Mouse (Mus musculus) stomach, embryonic 14.5 days (tissue): Measurements from ENCODE around the gene Arrdc5. TPM values are rescaled to one million over a fixed set of nuclear protein-coding genes. Genes with fewer than 3 reads are reported as not detected.
"Not testable (repeated sequence)": the region's sequence is repeated elsewhere in the genome, so short reads cannot be mapped to it uniquely, and the experiment has no call there.

ENCODE experiments used
- ATAC-seq: fragments of 200-750 bp; cut with Nextera tagmentation; 2 replicates; pipeline ENCODE4 v1.8.0; 2017; ENCODE audit warnings: low read depth, moderate TSS enrichment; ENCODE audit not compliant: insufficient number of reproducible peaks, insufficient read depth, low FRiP score
- H3K27ac ChIP-seq: fragments of 300-500 bp; sonication (generic); 2 replicates; pipeline ENCODE4 v1.5.1; 2014; ENCODE audit warnings: mild to moderate bottlenecking, low read length, moderate library complexity, mixed read lengths
- H3K27me3 ChIP-seq: fragments of 300-500 bp; sonication (generic); 2 replicates; pipeline ENCODE4 v1.6.1; 2014; ENCODE audit warnings: low read length, control low read depth, mixed read lengths; ENCODE audit not compliant: control insufficient read depth, insufficient read depth
- H3K36me3 ChIP-seq: fragments of 300-500 bp; sonication (generic); 2 replicates; pipeline ENCODE4 v1.6.1; 2014; ENCODE audit warnings: mild to moderate bottlenecking, control low read depth, low read length, moderate library complexity, mixed read lengths; ENCODE audit not compliant: control insufficient read depth, insufficient read depth
- H3K4me1 ChIP-seq: fragments of 300-500 bp; sonication (generic); 2 replicates; pipeline ENCODE4 v1.6.1; 2014; ENCODE audit warnings: low read length, control low read depth, mixed read lengths; ENCODE audit not compliant: control insufficient read depth, insufficient read depth
- H3K4me2 ChIP-seq: fragments of 300-500 bp; sonication (generic); replicated peaks from 2 replicates; pipeline ENCODE4 v1.6.1; 2014; ENCODE audit warnings: low read depth, low read length, control low read depth
- H3K4me3 ChIP-seq: fragments of 300-500 bp; sonication (generic); 2 replicates; pipeline ENCODE4 v1.5.1; 2014; ENCODE audit warnings: low read depth, low read length, control low read depth
- H3K9ac ChIP-seq: fragments of 300-500 bp; sonication (generic); replicated peaks from 2 replicates; pipeline ENCODE4 v1.6.1; 2014; ENCODE audit warnings: low read depth, mild to moderate bottlenecking, control low read depth, low read length, moderate library complexity, mixed read lengths
- H3K9me3 ChIP-seq: fragments of 300-500 bp; sonication (generic); 2 replicates; pipeline ENCODE4 v1.6.1; 2016; ENCODE audit warnings: low read depth, low read length, control low read depth; ENCODE audit not compliant: control insufficient read depth
- WGBS: fragments of 180-500 bp; shearing (Covaris S2); extraction: QIAGEN DNeasy Blood & Tissue Kit; methylation state at CpG from one replicate; pipeline ENCODE4 v1.1.7; 2014; 5-methylcytosine and 5-hydroxymethylcytosine counted together
- polyA plus RNA-seq: library from polyadenylated mRNA; unstranded; fragments of >200 nt; fragmentation: Nextera tagmentation; extraction: Ambion mirVana; gene quantifications from 2 replicates; pipeline ENCODE4 v1.2.1, GENCODE M21; 2014

The Arrdc5 gene
- polyA plus RNA-seq, 1 experiment from 2014 or later: not detected

- H3K4me1 ChIP-seq: peaks cover 15% of the 10 kb centered on the region; the same call in 1 of the 2 replicates
- 89% methylated on average over 10 of the region's 10 CpGs for WGBS
- no peak overlapping the region for H3K4me2 ChIP-seq
- no peak overlapping the region for H3K27ac ChIP-seq
- peaks cover 36% of the 10 kb centered on the region for H3K36me3 ChIP-seq
- no peak overlapping the region for H3K9ac ChIP-seq
- H3K27me3 ChIP-seq: no peaks in the 10 kb centered on the region
- no peaks in the 10 kb centered on the region for H3K9me3 ChIP-seq
- no peak for ATAC-seq
- no peak overlapping the region for H3K4me3 ChIP-seq
These were observed 40.6 kb downstream of the Arrdc5 start for GRCm38 (mm10) chr17:56259301-56260037.

- not testable (repeated sequence) for H3K9ac ChIP-seq, H3K27me3 ChIP-seq, H3K27ac ChIP-seq, H3K4me3 ChIP-seq, H3K4me2 ChIP-seq, H3K9me3 ChIP-seq, ATAC-seq
- 62% methylated on average over 2 of the region's 2 CpGs for WGBS
- Histone ChIP-seq H3K36me3 (peaks cover 36% of the 10 kb centered on the region), H3K4me1 (peaks cover 15% of the 10 kb centered on the region; the same call in 1 of the 2 replicates)
These were observed 41.3 kb downstream of the Arrdc5 start for GRCm38 (mm10) chr17:56258812-56259211.

- H3K9ac ChIP-seq, H3K27ac ChIP-seq, H3K4me2 ChIP-seq, H3K4me3 ChIP-seq, ATAC-seq, H3K27me3 ChIP-seq, H3K9me3 ChIP-seq: not testable (repeated sequence)
- WGBS: 92% methylated on average over 19 of the region's 19 CpGs
- H3K36me3 ChIP-seq: peaks cover 36% of the 10 kb centered on the region
- peaks cover 15% of the 10 kb centered on the region; the same call in 1 of the 2 replicates for H3K4me1 ChIP-seq
These were observed 41.8 kb downstream of the Arrdc5 start for GRCm38 (mm10) chr17:56258269-56258668.

GRCm38 (mm10) chr17:56257181-56257894 is 42.7 kb downstream of the Arrdc5 start:
- Histone ChIP-seq H3K36me3 (peaks cover 30% of the 10 kb centered on the region), H3K27ac (no peak overlapping the region; the same call in 1 of the 2 replicates), H3K9ac (peak overlapping the region; percentile 48; the same call in 1 of the 2 replicates), H3K4me2 (peak overlapping the region; percentile 88), H3K4me3 (peak overlapping the region; percentile 65), H3K27me3 (no peaks in the 10 kb centered on the region), H3K9me3 (no peaks in the 10 kb centered on the region), H3K4me1 (peaks cover 15% of the 10 kb centered on the region; the same call in 1 of the 2 replicates)
- 9% methylated on average over 52 of the region's 58 CpGs for WGBS
- ATAC-seq: no peak

GRCm38 (mm10) chr17:56256239-56256881 is 43.7 kb downstream of the Arrdc5 start, which contains the start of gene Fem1a:
Gene Fem1a, plus strand, starts transcription at chr17:56256810.
- no peaks in the 10 kb centered on the region for H3K27me3 ChIP-seq
- H3K4me1 ChIP-seq: peaks cover 15% of the 10 kb centered on the region; the same call in 1 of the 2 replicates
- H3K36me3 ChIP-seq: peaks cover 30% of the 10 kb centered on the region
- peak within 1 kb of the TSS; percentile 88 for H3K4me2 ChIP-seq
- peak within 1 kb of the TSS; percentile 48 for H3K9ac ChIP-seq
- ATAC-seq: peak; percentile 91
- H3K4me3 ChIP-seq: peak within 1 kb of the TSS; percentile 65
- H3K27ac ChIP-seq: peak within 1 kb of the TSS; percentile 88
- 0% methylated on average over 28 of the region's 28 CpGs for WGBS
- no peaks in the 10 kb centered on the region for H3K9me3 ChIP-seq

GRCm38 (mm10) chr17:56255863-56256238 is 44.2 kb downstream of the Arrdc5 start:
- Histone ChIP-seq H3K36me3 (peaks cover 25% of the 10 kb centered on the region), H3K4me2 (peak overlapping the region; percentile 88), H3K4me3 (peak overlapping the region; percentile 65), H3K4me1 (peaks cover 15% of the 10 kb centered on the region; the same call in 1 of the 2 replicates), H3K9me3 (no peaks in the 10 kb centered on the region), H3K27me3 (no peaks in the 10 kb centered on the region), H3K9ac (0 out of 2 replicates have a peak overlapping the region, but pooled peaks have one; percentile 34), H3K27ac (peak overlapping the region; percentile 88)
- peak; percentile 92 for ATAC-seq
- under 1% methylated on average over 32 of the region's 32 CpGs for WGBS

- 17% methylated on average over 9 of the region's 9 CpGs for WGBS
- no peak overlapping the region; the same call in 1 of the 2 replicates for H3K4me3 ChIP-seq
- H3K4me2 ChIP-seq: peak overlapping the region; percentile 23
- peaks cover 22% of the 10 kb centered on the region for H3K36me3 ChIP-seq
- H3K27me3 ChIP-seq: no peaks in the 10 kb centered on the region
- H3K27ac ChIP-seq: peak overlapping the region; percentile 53
- ATAC-seq: no peak; the same call in 1 of the 2 replicates
- peaks cover 15% of the 10 kb centered on the region; the same call in 1 of the 2 replicates for H3K4me1 ChIP-seq
- no peaks in the 10 kb centered on the region for H3K9me3 ChIP-seq
- H3K9ac ChIP-seq: no peak overlapping the region
These were observed 44.7 kb downstream of the Arrdc5 start for GRCm38 (mm10) chr17:56255429-56255828.

- 78% methylated on average over 4 of the region's 4 CpGs for WGBS
- Histone ChIP-seq H3K4me1 (peaks cover 14% of the 10 kb centered on the region; the same call in 1 of the 2 replicates), H3K27ac (no peak overlapping the region), H3K4me3 (no peak overlapping the region), H3K36me3 (peaks cover 14% of the 10 kb centered on the region), H3K4me2 (no peak overlapping the region), H3K9ac (no peak overlapping the region), H3K9me3 (no peaks in the 10 kb centered on the region), H3K27me3 (no peaks in the 10 kb centered on the region)
- no peak for ATAC-seq
These were observed 45.4 kb downstream of the Arrdc5 start for GRCm38 (mm10) chr17:56254695-56255094.
